8 mouse cellular contexts compared by ENCODE assay signal in genomic region chr17:71597881-71598658, GRCm38 (mm10). TPM values are rescaled to one million over a fixed set of nuclear protein-coding genes. Genes with fewer than 3 reads are reported as not detected.
DNase-seq lines count a peak whose midpoint lies in the region; ATAC-seq and TF ChIP-seq lines count a peak whose summit lies in the region.

No protein-coding gene starts in this region.

- no peak for TF ChIP-seq CTCF in olfactory bulb, adult 2 months (IDR thresholded peaks at IDR 0.05; ENCODE audit: insufficient read depth, low read depth, low read length)

- ATAC-seq in heart, embryonic 15.5 days (replicated peaks; ENCODE audit: insufficient number of reproducible peaks, insufficient read depth, low FRiP score, low read depth): peak; percentile 54
- peak; percentile 62 for ATAC-seq in erythroid progenitor cell, adult 5-6 weeks (replicated peaks; ENCODE audit: low FRiP score, poor library complexity, severe bottlenecking)
- peak; percentile 61; the same call in 1 of the 2 replicates for ATAC-seq in limb, embryonic 15.5 days (ENCODE audit: insufficient number of reproducible peaks, low FRiP score, low TSS enrichment, low read depth)

- H3K9ac ChIP-seq in heart, embryonic 15.5 days: peak overlapping the region; percentile 68
- peak overlapping the region; percentile 83 for H3K9ac ChIP-seq in ES-E14 (ENCODE audit: insufficient read depth, low read depth, low read length, poor library complexity, severe bottlenecking)
- peak overlapping the region; percentile 63 for H3K9ac ChIP-seq in limb, embryonic 15.5 days

- DNase-seq in heart, postnatal 36 days: no peak
- no peak for DNase-seq in ES-E14 (ENCODE audit: low read depth, low spot score)
- no peak for DNase-seq in right cerebral cortex, adult 18-20 months
- DNase-seq in gastrocnemius, adult 18-20 months (ENCODE audit: low spot score): no peak

- H3K27ac ChIP-seq in heart, embryonic 15.5 days: peak overlapping the region; percentile 70
- peak overlapping the region; percentile 26; the same call in 1 of the 2 replicates for H3K27ac ChIP-seq in ES-E14 (ENCODE audit: insufficient read depth, low read depth, low read length, poor library complexity, severe bottlenecking)
- peak overlapping the region; percentile 72 for H3K27ac ChIP-seq in limb, embryonic 15.5 days
- 0 out of 2 replicates have a peak overlapping the region, but pooled peaks have one; percentile 43 for H3K27ac ChIP-seq in olfactory bulb, adult 2 months (ENCODE audit: insufficient read depth, low read depth, low read length)

- H3K36me3 ChIP-seq in heart, embryonic 15.5 days: no peaks in the 10 kb centered on the region
- no peaks in the 10 kb centered on the region for H3K36me3 ChIP-seq in ES-E14 (ENCODE audit: control insufficient read depth, insufficient read depth, low read length, poor library complexity, severe bottlenecking)
- no peaks in the 10 kb centered on the region for H3K36me3 ChIP-seq in limb, embryonic 15.5 days

- intact Hi-C loops in heart, postnatal 36 days (cut with DNase I): loop anchor here (2.0 kb wide), 1 partner anchor 19 kb away; no protein-coding TSS in a partner anchor

- H3K4me2 ChIP-seq in heart, embryonic 15.5 days: peak overlapping the region; percentile 86
- peak overlapping the region; percentile 88 for H3K4me2 ChIP-seq in limb, embryonic 15.5 days

- peak overlapping the region; percentile 71 for H3K4me3 ChIP-seq in heart, embryonic 15.5 days
- H3K4me3 ChIP-seq in ES-E14 (ENCODE audit: insufficient read depth in 1 of 2, low read depth in 1 of 2, low read length in 2 of 2, poor library complexity in 1 of 2, severe bottlenecking in 1 of 2): peak overlapping the region; percentile 84 to 92
- peak overlapping the region; percentile 73 for H3K4me3 ChIP-seq in limb, embryonic 15.5 days
- peak overlapping the region; percentile 86 for H3K4me3 ChIP-seq in olfactory bulb, adult 2 months (ENCODE audit: insufficient read depth, low read depth, low read length)

- TF ChIP-seq POLR2A in olfactory bulb, adult 2 months (IDR thresholded peaks at IDR 0.05; ENCODE audit: insufficient read depth, low read depth, low read length): no peak

- H3K27me3 ChIP-seq in heart, embryonic 15.5 days: no peaks in the 10 kb centered on the region
- no peaks in the 10 kb centered on the region for H3K27me3 ChIP-seq in limb, embryonic 15.5 days

- in situ Hi-C loops in ES-E14 (cut with MboI; ENCODE audit: low sequenced_read_pairs in 2 of 2, unreplicated experiment in 2 of 2): no loop called here

- 1% methylated on average over 48 of the region's 48 CpGs for WGBS in heart, embryonic 15.5 days
- WGBS in limb, embryonic 15.5 days: 1% methylated on average over 48 of the region's 48 CpGs
- under 1% methylated on average over 48 of the region's 48 CpGs for WGBS in olfactory bulb, adult 2 months

- peaks cover 14% of the 10 kb centered on the region for H3K4me1 ChIP-seq in heart, embryonic 15.5 days (replicated peaks)
- H3K4me1 ChIP-seq in ES-E14 (ENCODE audit: control insufficient read depth in 2 of 2, insufficient read depth in 2 of 2, low read length in 2 of 2, poor library complexity in 1 of 2): peaks cover 0 to 1% of the 10 kb centered on the region in 2 experiments; a peak in 2 of 4 replicates
- H3K4me1 ChIP-seq in limb, embryonic 15.5 days: peaks cover 13% of the 10 kb centered on the region; the same call in 1 of the 2 replicates
- H3K4me1 ChIP-seq in olfactory bulb, adult 2 months (ENCODE audit: control insufficient read depth, insufficient read depth, low read length): peaks cover 5% of the 10 kb centered on the region; the same call in 1 of the 2 replicates

- no peaks in the 10 kb centered on the region for H3K9me3 ChIP-seq in heart, embryonic 15.5 days (replicated peaks)
- H3K9me3 ChIP-seq in ES-E14 (ENCODE audit: control insufficient read depth, insufficient read depth, low read depth, low read length): no peaks in the 10 kb centered on the region
- H3K9me3 ChIP-seq in limb, embryonic 15.5 days: no peaks in the 10 kb centered on the region

TF ChIP-seq in ES-E14, 5 proteins besides CTCF, POLR2A, EP300 and RAD21:
- TF ChIP-seq ZC3H11A (IDR thresholded peaks at IDR 0.05; ENCODE audit: borderline replicate concordance, low read depth, low read length) (no peak), ZNF384 (IDR thresholded peaks at IDR 0.05; ENCODE audit: low read depth, low read length) (no peak)

RNA-seq across cellular contexts. Expression of gene Wdr43, which starts 17.6 kb away (rescaled TPM):
- 32.4 and 40.5 TPM in 2 replicates for polyA plus RNA-seq in heart, embryonic 15.5 days (2015; fragmentation: Nextera tagmentation; extraction: Ambion mirVana)
- total RNA-seq in heart, postnatal 36 days (2021): 10 to 100 TPM; 21.0 to 22.1 TPM
- total RNA-seq in ES-E14 (2012; rRNA removed): 264 and 289 TPM in 2 replicates
- 29.9 and 44.9 TPM in 2 replicates for total RNA-seq in erythroid progenitor cell, adult 5-6 weeks (2015; ENCODE audit: low replicate concordance)
- total RNA-seq in erythroid progenitor cell, adult 5-6 weeks (2017; ENCODE audit: low replicate concordance): 28.5 and 45.3 TPM in 2 replicates
- 68.8 and 70.1 TPM in 2 replicates for polyA plus RNA-seq in limb, embryonic 15.5 days (2015; fragmentation: Nextera tagmentation; extraction: Ambion mirVana)
- not detected in 2 replicates for polyA plus RNA-seq in olfactory bulb, adult 2 months (2012; ENCODE audit: insufficient read depth, insufficient read length, low replicate concordance, missing spikeins)
- 10 to 100 TPM; 26.5 to 29.6 TPM for total RNA-seq in gastrocnemius, adult 18-20 months (2021)

RNA-seq across cellular contexts. Expression of gene Spdya, which starts 46.2 kb away (rescaled TPM):
- 0.23 and 0.39 TPM in 2 replicates for polyA plus RNA-seq in heart, embryonic 15.5 days (2015; fragmentation: Nextera tagmentation; extraction: Ambion mirVana)
- total RNA-seq in heart, postnatal 36 days (2021): under 1 TPM in 1 of 2 experiments, not detected in 1; 0.19 TPM
- 0.22 and 0.32 TPM in 2 replicates for total RNA-seq in ES-E14 (2012; rRNA removed)
- not detected in 2 replicates for total RNA-seq in erythroid progenitor cell, adult 5-6 weeks (2015; ENCODE audit: low replicate concordance)
- total RNA-seq in erythroid progenitor cell, adult 5-6 weeks (2017; ENCODE audit: low replicate concordance): not detected in 2 replicates
- 0.88 and 1.1 TPM in 2 replicates for polyA plus RNA-seq in limb, embryonic 15.5 days (2015; fragmentation: Nextera tagmentation; extraction: Ambion mirVana)
- polyA plus RNA-seq in olfactory bulb, adult 2 months (2012; ENCODE audit: insufficient read depth, insufficient read length, low replicate concordance, missing spikeins): not detected in 2 replicates
- total RNA-seq in gastrocnemius, adult 18-20 months (2021): under 1 TPM; 0.27 to 0.55 TPM
